Mouse (Mus musculus): ENCODE measurements at regions not wholly inside any gene's neighbourhood (a gene's known extent, or its start where the extent isn't known, plus 50 kb on each side); places are given as distances from the start of the nearest gene placed in this dataset.

DNA sequence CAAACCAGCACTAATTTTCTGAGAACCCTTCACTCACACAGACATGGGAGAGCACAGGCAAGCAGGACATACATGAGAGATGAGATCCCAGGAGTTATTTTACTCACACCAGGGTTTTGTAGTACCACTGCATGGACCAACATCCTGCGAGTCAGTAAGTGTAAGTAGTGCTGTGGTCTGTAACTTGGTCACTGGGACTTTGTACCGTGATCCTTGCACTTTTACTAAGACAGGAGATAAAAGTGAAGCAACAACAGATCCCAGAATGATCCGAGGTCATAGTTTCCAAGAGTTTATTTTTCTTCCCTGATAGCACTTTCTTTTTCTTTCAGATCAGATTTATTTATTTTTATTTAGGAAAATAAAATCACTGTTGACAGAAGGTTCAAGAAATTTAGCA is 54.1 kb upstream of the Mtap start:
- DNase-seq, result no peak
- intact Hi-C loops (cut with DNase I), result no loop called here

DNA sequence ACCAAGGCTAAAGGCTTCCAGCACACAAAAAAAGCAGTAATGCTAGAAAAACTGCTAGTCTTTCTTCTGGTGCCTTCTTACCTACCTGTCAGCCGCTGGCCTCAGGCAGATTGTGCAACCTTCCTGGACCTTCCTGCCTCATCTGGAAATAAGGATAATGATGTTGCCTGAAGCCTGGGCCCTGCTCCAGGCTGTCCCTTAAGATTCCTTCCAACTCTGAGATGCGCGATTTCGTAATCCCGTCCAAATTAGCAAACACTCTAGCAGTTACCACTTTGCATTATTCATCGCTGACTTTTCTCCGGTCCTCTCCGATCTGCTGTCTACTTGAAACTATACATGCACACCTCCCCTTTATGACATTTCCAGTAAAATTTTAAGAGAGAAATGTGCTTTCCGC is 58.4 kb upstream of the Mtap start:
- DNase-seq, result no peak

DNA sequence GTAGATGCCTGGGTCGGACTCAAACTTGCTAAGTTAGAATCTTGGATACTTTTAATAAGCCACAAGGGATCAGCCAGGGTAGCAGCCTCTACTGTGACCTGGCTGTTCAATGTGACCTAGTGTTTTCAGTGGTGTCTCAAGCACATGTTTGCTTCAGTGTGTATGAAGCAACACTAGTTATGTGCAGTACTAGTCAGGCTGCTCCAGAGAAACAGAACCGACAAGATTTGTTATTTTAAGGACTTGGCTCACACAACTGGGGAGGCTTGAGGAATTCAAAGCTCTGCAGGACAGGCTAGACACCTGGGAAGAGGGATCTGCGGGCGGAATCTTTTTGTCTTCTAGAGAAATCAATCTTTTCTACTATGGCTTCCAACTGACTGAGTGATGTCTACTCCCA is 62.2 kb upstream of the Mtap start:
- no peak for DNase-seq
- intact Hi-C loops (cut with DNase I), result no loop called here

More for the DNA sequence above, 58.4 kb upstream of the Mtap start:
- intact Hi-C loops (cut with DNase I), result no loop called here

DNA sequence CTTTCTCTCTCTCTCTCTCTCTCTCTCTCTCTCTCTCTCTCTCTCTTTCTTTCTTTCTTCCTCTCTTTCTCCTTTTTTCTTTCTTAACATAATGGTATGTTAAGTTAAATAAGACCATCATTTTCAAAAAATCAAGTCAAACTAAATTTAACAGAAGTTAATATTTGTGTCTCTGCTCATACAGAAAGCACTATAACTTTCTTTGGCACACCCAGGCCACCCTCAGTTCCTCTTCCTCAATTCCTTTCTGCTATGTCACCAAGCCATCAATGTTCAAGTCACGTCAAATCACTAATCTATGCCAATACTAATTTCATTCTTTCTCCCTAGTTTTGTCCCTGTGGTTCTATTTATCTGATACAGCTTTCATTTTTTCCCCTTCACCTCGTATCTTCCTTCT is 66.5 kb upstream of the Mtap start:
- no peak for DNase-seq
- intact Hi-C loops (cut with DNase I), result no loop called here

GRCm38 (mm10) chr4:89064401-89064800 is 72.5 kb upstream of the Mtap start:
- intact Hi-C loops (cut with DNase I), result no loop called here
- no peak for DNase-seq

DNA sequence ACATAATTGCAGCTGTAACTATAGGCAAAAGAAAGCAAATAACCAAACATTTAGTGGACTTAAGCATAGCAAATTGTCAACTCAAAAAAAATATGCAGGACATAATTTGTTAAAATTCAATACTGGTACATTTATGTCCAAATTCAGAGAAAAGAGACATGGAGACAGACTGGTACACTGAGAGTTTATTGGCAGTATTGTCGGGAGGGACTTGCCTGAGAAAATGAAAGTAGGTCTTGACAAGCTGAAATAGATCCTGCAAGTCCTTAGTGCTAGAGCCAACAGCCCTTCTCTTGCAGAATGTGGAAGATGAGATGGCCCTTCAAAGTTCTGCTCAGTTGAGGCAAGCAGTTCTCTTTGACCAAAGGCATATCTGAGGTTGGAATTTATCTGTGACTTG is 74.5 kb upstream of the Mtap start:
- DNase-seq, result no peak
- intact Hi-C loops (cut with DNase I), result no loop called here

- intact Hi-C loops (cut with DNase I), result no loop called here
- no peak for DNase-seq
These were observed 75.3 kb upstream of the Mtap start for GRCm38 (mm10) chr4:89061619-89062018.

- intact Hi-C loops (cut with DNase I), result no loop called here
- DNase-seq, result no peak
These were observed 79.3 kb upstream of the Mtap start for GRCm38 (mm10) chr4:89057573-89057972.

DNA sequence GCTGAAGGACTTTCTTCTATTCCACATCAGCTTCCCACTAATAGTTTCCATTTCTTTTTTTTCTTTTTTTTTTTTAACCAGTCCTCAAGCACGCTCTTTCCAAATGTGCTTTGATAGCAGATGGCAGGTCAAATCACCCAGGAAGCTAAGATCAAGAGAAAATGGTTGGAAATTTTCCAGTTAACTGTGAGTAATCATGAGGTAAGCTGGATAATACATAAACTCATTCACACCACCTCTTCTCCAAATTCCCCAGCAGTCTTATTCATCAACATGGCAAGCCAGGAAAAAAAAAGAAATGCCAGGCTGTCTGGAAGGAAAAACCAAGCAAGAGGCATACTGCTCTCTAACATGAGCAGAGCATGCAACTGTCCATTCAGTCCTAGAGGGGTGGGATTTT is 79.8 kb upstream of the Mtap start:
- intact Hi-C loops (cut with DNase I), result no loop called here
- no peak for DNase-seq

DNA sequence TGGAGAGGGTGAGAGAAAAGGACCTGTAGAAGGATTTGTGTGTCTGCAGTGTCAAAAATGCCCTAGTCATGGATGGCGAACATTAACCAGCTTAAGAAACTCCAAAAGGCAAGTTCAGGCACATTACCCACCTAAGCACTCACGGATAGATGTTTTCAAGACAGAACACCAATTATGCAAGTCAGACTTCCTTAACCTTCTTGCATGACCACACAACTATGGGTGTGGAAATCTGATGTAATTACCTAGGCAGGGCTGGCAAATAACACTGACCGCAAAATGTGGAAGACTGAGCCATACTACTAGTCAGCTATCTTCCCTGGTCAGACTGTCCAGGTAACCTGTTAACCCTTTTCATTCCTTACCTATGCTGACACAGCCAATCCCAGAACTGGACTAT is 81.0 kb upstream of the Mtap start:
- no peak for DNase-seq
- intact Hi-C loops (cut with DNase I), result no loop called here

GRCm38 (mm10) chr4:89053606-89054005 is 83.3 kb upstream of the Mtap start:
- intact Hi-C loops (cut with DNase I), result no loop called here
- DNase-seq, result no peak

DNA sequence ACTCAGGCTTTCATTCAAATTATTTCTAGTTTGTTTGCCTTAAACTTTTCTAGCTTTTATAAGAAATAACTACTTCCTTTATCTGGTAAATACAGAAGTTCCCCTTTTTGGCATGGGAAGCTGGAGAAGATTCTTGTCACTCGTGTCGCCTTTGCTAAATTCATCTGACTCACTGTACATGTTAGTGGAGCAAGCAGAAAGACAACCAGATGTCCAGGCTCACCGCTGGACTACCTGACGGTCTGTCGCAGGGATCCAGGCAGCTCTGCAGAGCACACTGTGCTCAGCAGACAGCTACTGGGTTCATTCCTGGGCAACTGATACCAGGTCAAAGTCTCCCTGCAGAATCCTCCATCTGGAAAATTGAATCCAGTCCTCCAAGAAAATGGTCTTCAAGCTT is 85.0 kb upstream of the Mtap start:
- intact Hi-C loops (cut with DNase I), result no loop called here
- DNase-seq, result no peak

- no peak for DNase-seq
- intact Hi-C loops (cut with DNase I), result no loop called here
These were observed 86.2 kb upstream of the Mtap start for GRCm38 (mm10) chr4:89050551-89051199.

GRCm38 (mm10) chr4:89049592-89050440 is 87.1 kb upstream of the Mtap start:
- intact Hi-C loops (cut with DNase I), result no loop called here
- no peak for DNase-seq

DNA sequence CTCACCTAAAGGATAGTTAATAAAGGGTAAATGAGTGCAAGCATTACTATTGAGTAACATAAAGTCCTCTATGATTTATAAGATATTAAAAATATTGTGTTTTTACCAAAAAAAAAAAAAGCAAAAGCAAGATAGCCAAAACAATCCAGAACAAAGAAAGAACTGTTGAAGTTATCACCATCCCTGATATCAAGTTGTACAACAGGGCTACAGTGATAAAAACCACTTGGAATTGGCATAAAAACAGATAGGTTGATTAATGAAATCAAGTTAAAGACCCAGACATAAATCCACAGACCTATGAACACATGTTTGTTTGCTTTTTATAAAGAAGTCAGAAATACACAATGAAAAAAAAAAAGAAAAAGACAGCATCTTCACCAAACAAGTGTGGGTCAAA is 92.4 kb upstream of the Mtap start:
- DNase-seq, result no peak
- intact Hi-C loops (cut with DNase I), result loop anchor here (5.0 kb wide), 2 partner anchors 67 to 87 kb away; no protein-coding TSS in a partner anchor

- intact Hi-C loops (cut with DNase I), result loop anchor here (5.0 kb wide), 2 partner anchors 67 to 87 kb away; no protein-coding TSS in a partner anchor
- no peak for DNase-seq
These were observed 92.9 kb upstream of the Mtap start for GRCm38 (mm10) chr4:89043982-89044381.

DNA sequence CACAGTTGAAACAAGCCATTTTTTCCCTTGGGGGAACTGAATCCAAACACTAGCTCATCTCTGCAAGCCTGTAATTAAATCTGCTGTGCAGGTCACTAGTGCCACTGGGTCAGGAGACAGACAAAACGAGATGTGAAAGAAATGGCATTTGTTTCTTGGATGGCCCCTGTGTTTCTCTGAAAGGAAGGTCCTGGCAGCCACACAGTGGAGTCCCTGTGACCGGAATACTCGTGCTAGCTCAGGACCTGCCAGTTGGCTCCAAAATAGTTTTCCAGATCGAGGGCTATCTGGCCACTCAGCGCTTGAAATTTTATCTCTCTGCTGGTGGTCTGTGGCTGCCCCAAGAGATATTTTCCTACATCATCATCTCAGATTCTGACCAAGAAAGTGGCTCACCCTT is 96.1 kb upstream of the Mtap start:
- peak; percentile 47 to 57 for DNase-seq
- intact Hi-C loops (cut with DNase I), result loop anchor here (5.0 kb wide), 2 partner anchors 64 to 84 kb away; no protein-coding TSS in a partner anchor

DNA sequence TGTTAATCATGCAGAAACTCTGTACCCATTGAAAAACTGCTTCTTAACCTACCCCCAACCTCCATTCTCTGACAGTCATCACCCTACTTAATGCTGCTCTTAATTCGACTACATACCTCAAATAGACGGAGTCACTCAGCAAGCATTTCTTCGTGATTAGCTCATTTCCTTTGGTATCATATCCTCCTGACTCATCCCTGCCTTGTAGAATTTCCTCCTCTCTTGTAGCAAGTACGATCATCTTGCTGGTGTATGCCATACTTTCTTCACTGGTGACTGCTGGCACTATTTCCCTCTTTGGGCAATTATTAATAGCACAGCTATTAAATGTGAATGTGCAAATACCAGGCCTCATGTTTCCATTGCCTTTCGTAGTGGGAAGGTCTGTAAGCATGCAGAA is 98.0 kb upstream of the Mtap start:
- intact Hi-C loops (cut with DNase I), result no loop called here
- DNase-seq, result no peak

DNA sequence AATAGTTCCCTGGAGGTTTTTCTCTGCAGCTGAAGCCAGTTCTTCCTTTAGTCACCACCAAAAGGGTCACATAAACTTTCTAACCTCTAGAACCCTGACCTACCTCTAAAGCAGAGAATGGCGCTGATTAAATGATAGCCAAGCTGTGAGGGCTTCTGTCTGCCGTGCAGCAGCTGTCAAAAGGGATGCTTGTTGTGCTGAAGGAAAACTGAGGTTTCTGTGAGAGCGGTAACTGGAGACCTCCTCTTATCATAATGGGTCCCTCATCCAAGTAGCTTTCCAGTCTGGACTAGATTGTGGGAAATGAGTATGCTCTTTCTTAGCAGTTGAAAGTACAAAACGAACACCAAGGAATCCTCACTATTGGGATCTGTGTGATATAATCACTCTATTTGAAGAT is 98.8 kb upstream of the Mtap start:
- intact Hi-C loops (cut with DNase I), result no loop called here
- no peak for DNase-seq

- DNase-seq, result no peak
- intact Hi-C loops (cut with DNase I), result no loop called here
These were observed 102.1 kb upstream of the Mtap start for GRCm38 (mm10) chr4:89034822-89035221.

GRCm38 (mm10) chr4:89034299-89034698 is 102.6 kb upstream of the Mtap start:
- DNase-seq, result no peak
- intact Hi-C loops (cut with DNase I), result no loop called here

GRCm38 (mm10) chr4:89012681-89013353 is 124.1 kb upstream of the Mtap start:
- no peak for DNase-seq
- intact Hi-C loops (cut with DNase I), result no loop called here

All from heart, postnatal 36 days (tissue).